Mouse (Mus musculus): ENCODE data around the gene Rom1. TPM values are rescaled to one million over a fixed set of nuclear protein-coding genes. Genes with fewer than 3 reads are reported as not detected.

Rom1 gene
- polyA plus RNA-seq (2017; shearing (Covaris generic)) = 12.2 TPM

GRCm38 (mm10) chr19:8929224-8930088 is at the start of gene Rom1, which contains the start of gene Eml3:
Gene Rom1 (minus strand): TSS chr19:8929356.
Gene Eml3 (plus strand): TSS chr19:8929552.

GRCm38 (mm10) chr19:8966590-8967372 is 37.6 kb upstream of the Rom1 start, which contains the start of gene Eef1g:
Gene Eef1g (plus strand): TSS chr19:8967041.

GRCm38 (mm10) chr19:8953135-8954039 is 24.2 kb upstream of the Rom1 start, which contains the start of gene Tut1:
Gene Tut1 (plus strand): TSS chr19:8953847.

DNA sequence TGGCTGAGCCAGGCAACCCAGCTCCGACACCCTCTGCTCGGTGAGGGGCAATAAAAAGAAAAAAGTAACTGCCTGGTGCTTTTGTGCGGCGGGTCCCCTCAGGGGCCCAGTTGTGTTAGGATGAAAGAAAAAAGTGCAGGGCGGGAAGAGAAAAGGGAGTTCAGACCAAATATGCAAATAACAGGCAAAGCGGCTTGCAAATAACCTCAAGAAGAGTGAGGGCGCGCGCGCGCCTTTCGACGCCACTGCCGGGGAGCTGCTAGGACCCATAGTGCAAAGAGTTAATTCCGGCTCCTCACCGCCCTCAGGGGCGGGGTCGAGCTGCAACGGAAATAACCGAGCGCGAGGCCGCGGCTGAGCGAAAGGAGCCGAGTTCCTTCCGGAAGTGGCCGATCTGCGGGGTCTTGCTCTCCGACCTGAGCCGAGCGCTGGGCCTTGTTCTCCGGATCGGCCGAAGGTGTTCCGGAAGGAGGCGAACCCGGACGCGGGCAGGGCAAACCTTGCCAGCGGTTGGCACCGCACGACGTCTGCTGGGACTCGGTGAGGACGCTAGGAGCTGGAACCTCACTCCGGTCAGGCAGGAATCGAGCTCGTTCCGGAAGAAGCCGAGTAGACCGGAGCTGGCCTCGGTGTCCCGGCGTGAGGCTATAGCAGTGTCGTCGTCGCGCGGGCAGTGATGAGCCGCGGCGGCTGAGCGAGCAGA is 12.5 kb upstream of the Rom1 start, which contains the start of gene Mta2:
Mta2 (plus strand) TSS at position 361 of the 703 bp plus-strand sequence.

DNA sequence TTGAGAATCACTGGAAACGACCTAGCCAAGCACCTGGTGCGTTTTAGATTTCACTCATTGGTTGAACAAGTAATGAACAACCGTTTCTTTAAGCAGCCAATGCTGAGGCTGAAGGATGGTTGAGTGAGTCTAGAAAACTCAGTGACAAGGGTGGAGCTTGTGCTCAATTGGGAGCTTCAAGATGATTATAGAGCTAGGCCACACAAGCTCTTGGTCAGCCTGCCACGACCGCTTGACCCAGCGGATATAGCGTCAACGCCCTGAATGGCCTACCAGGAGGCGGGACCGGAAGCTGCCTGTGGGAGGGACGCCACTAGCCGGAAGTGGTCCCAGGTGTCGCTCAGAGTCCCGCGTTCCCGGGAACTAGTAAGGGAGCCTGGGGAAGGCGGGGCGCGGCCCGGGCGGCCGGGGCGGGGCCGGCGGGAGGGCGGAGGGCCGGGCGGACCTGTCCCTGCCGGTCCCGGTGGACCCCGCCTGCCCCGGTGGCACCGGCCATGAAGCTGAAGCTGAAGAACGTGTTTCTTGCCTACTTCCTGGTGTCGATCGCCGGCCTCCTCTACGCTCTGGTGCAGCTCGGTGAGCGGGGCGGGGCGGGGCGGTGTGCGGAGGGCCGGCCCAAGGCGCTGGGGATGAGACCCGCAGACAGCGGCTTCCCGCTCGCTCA is 9.0 kb downstream of the Rom1 start, which contains the start of gene B3gat3:
B3gat3 (plus strand) TSS at position 302 of the 664 bp plus-strand sequence.

GRCm38 (mm10) chr19:8897865-8898495 is 31.2 kb downstream of the Rom1 start, which contains the start of gene Ganab:
Gene Ganab (plus strand): TSS chr19:8898071.

GRCm38 (mm10) chr19:8892829-8893766 is 36.1 kb downstream of the Rom1 start, which contains the start of gene Ints5:
Gene Ints5 (plus strand): TSS chr19:8893005.

DNA sequence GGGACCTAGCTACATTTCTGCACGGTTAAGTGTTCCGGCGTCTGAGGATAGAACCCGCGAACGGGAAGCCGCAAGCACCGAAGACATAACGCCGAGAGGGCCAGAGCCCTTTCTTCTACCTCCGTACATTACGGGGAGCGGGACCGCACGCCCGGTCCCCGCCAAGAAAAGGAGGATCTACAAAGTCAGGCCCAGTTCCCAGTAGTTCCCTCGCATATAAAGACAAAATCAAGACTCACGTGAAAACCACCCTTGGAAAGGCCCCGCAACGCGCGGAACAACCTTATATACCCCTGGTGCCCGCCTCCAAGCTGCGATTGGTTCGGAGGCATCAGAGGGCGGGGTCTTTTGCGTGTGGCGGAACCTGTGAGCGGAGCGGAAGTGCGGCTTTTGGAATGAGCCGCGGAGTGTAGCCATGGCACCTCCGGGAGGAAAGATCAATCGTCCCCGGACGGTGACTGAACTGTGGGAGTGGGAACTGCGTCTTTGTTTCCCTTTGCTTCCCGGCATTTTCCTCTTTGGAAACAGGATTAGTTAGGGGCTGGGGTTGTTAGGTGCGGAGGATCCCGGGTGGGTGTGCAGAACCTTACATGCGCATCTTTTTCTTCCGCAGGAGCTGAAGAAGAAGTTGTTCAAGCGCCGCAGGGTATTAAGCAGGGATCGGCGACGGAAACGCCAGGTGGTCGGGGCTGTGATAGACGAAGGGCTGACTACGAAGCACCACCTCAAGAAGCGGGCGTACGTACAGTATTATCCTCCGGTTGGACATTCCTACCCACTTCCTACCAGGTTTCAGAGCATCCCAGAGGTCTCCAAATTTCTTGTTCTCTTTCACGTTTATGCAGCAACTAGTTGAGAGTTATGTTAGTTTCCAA is 40.4 kb downstream of the Rom1 start, which contains the start of the genes 1810009A15Rik and Gm49416:
1810009A15Rik (plus strand) TSS at position 343 of the 875 bp plus-strand sequence.
Gm49416 (plus strand) TSS at position 416 of the 875 bp plus-strand sequence.

GRCm38 (mm10) chr19:8883616-8884015 is 45.5 kb downstream of the Rom1 start, which contains the start of the genes Lbhd1 and Gm49403:
Gene Lbhd1 (plus strand): TSS chr19:8883732.
Gene Gm49403 (plus strand): TSS chr19:8883930.

DNA sequence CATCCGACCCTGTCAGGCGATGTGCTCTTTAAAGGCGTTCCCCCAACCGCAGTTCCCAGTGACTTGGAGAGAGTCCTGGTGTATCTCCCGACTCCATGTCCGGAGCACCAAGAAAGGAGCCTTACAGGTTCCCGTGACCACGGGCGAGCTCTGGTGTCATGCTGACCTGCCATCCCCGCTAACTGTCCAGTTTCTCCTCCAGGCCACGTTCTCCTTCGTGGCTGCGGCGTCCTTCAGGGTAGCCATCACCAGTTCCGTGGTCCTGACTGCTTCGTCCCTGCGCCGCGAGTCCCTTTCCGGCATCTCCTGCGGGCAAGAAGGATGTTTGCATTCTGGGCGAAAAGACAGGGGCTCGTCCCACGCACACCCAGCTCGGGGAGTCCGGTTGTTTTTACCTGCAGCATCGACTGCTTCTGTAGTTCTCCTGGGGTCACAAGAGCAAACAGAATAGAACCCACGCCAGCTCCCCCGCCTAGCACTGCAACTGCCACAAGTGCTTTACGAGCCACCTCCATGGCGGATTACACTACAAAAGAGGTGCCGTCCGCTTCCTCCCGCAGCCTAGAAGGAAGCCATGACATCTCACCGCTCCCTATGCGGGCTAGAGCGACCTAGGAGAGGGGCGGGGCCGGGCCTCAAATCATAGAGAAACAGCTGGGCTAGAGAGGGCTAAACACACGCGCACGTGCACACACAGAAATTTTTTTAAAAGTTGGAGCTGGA is 48.7 kb downstream of the Rom1 start, which contains the start of gene Uqcc3:
Uqcc3 (minus strand) TSS at position 613 of the 723 bp plus-strand sequence.

Other genes starting within 250 kb of the Rom1 start
- 127 TPM for gene Slc3a2, start 206.0 kb downstream of the Rom1 start, polyA plus RNA-seq (2017; shearing (Covaris generic))
- 84.1 TPM for gene Wdr74, start 193.5 kb downstream of the Rom1 start, polyA plus RNA-seq (2017; shearing (Covaris generic))
- 3.2 TPM for gene 1700092M07Rik, start 188.6 kb downstream of the Rom1 start, polyA plus RNA-seq (2017; shearing (Covaris generic))
- 169 TPM for gene Stx5a, start 187.9 kb downstream of the Rom1 start, polyA plus RNA-seq (2017; shearing (Covaris generic))
- gene Nxf1, start 172.3 kb downstream of the Rom1 start, polyA plus RNA-seq (2017; shearing (Covaris generic)) = 265 TPM
- gene Tmem223, start 158.4 kb downstream of the Rom1 start, polyA plus RNA-seq (2017; shearing (Covaris generic)) = 102 TPM
- 170 TPM for gene Tmem179b, start 154.9 kb downstream of the Rom1 start, polyA plus RNA-seq (2017; shearing (Covaris generic))
- gene Taf6l, start 142.9 kb downstream of the Rom1 start, polyA plus RNA-seq (2017; shearing (Covaris generic)) = 5.1 TPM
- gene Polr2g, start 130.8 kb downstream of the Rom1 start, polyA plus RNA-seq (2017; shearing (Covaris generic)) = 164 TPM
- 3.8 TPM for gene Zbtb3, start 126.8 kb downstream of the Rom1 start, polyA plus RNA-seq (2017; shearing (Covaris generic))
- gene Ttc9c, start 110.0 kb downstream of the Rom1 start, polyA plus RNA-seq (2017; shearing (Covaris generic)) = 54.6 TPM
- gene Hnrnpul2, start 109.3 kb downstream of the Rom1 start, polyA plus RNA-seq (2017; shearing (Covaris generic)) = 8.4 TPM
- not detected for gene AC129217.1, start 99.6 kb downstream of the Rom1 start, polyA plus RNA-seq (2017; shearing (Covaris generic))
- 105 TPM for gene Bscl2, start 91.9 kb downstream of the Rom1 start, polyA plus RNA-seq (2017; shearing (Covaris generic))
- 0.35 TPM for gene Gng3, start 90.2 kb downstream of the Rom1 start, polyA plus RNA-seq (2017; shearing (Covaris generic))
- not detected for gene Lrrn4cl, start 78.6 kb downstream of the Rom1 start, polyA plus RNA-seq (2017; shearing (Covaris generic))
- gene Ubxn1, start 57.9 kb downstream of the Rom1 start, polyA plus RNA-seq (2017; shearing (Covaris generic)) = 159 TPM
- gene Uqcc3, start 48.4 kb downstream of the Rom1 start, polyA plus RNA-seq (2017; shearing (Covaris generic)) = 84.5 TPM
- 110 TPM for gene Lbhd1, start 45.6 kb downstream of the Rom1 start, polyA plus RNA-seq (2017; shearing (Covaris generic))
- not detected for gene Gm49403, start 45.4 kb downstream of the Rom1 start, polyA plus RNA-seq (2017; shearing (Covaris generic))
- 59.2 TPM for gene 1810009A15Rik, start 40.5 kb downstream of the Rom1 start, polyA plus RNA-seq (2017; shearing (Covaris generic))
- gene Gm49416, start 40.4 kb downstream of the Rom1 start, polyA plus RNA-seq (2017; shearing (Covaris generic)) = not detected
- gene Ints5, start 36.4 kb downstream of the Rom1 start, polyA plus RNA-seq (2017; shearing (Covaris generic)) = 47.9 TPM
- gene Ganab, start 31.3 kb downstream of the Rom1 start, polyA plus RNA-seq (2017; shearing (Covaris generic)) = 137 TPM
- 33.9 TPM for gene B3gat3, start 9.0 kb downstream of the Rom1 start, polyA plus RNA-seq (2017; shearing (Covaris generic))
- 68.2 TPM for gene Eml3, start 196 bp upstream of the Rom1 start, polyA plus RNA-seq (2017; shearing (Covaris generic))
- 197 TPM for gene Mta2, start 12.5 kb upstream of the Rom1 start, polyA plus RNA-seq (2017; shearing (Covaris generic))
- gene Tut1, start 24.5 kb upstream of the Rom1 start, polyA plus RNA-seq (2017; shearing (Covaris generic)) = 47.2 TPM
- 339 TPM for gene Eef1g, start 37.7 kb upstream of the Rom1 start, polyA plus RNA-seq (2017; shearing (Covaris generic))
- 113 TPM for gene Ahnak, start 59.9 kb upstream of the Rom1 start, polyA plus RNA-seq (2017; shearing (Covaris generic))
- not detected for gene Scgb1a1, start 158.6 kb upstream of the Rom1 start, polyA plus RNA-seq (2017; shearing (Covaris generic))
- gene Asrgl1, start 206.3 kb upstream of the Rom1 start, polyA plus RNA-seq (2017; shearing (Covaris generic)) = 20.7 TPM